Mouse (Mus musculus): ENCODE measurements at regions not wholly inside any gene's neighbourhood (a gene's known extent, or its start where the extent isn't known, plus 50 kb on each side); places are given as distances from the start of the nearest gene placed in this dataset.

DNA sequence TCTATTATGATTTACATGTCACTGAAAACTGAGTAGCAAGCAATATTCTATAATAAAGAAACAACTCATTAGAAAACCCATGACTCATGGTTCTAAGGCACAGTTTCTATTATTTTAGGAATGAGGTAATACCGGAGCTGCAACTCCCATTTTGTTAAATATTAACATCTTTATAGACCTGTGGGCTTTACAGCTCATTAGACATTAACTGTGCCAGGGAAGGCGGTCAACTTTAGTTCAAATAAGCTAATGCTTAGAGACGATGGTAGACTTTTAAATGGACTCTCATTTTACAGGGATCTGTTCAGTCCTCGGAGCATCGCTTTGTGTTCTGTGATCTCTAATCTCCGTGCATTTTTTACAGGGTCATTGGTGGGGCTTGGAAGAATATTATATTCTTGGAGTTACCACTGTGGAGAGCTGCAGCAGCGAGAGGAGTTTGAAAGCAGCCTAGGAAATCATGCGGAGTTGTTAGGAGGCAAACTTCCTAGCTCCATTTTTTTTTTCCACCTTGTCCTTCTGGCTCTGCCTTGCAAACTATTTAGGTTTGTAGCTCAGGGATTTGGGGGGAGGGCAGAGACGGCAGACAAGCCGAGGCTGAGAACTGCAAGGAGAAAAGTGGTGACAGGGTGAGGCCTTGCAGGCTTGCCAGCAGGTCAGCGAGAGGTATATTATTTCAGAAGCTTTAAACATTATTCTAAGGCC, 276.2 kb upstream of the Pbx1 start:
- TF ChIP-seq POLR2A (IDR thresholded peaks at IDR 0.05; ENCODE audit: low read depth, low read length) (no peak), CTCF (IDR thresholded peaks at IDR 0.05; ENCODE audit: extremely low read depth, insufficient read length, insufficient replicate concordance, low read depth, low read length) (no peak)
